Mouse (Mus musculus): ENCODE results near the gene Grb10. TPM values are rescaled to one million over a fixed set of nuclear protein-coding genes. Genes with fewer than 3 reads are reported as not detected.

The Grb10 gene
- polyA plus RNA-seq, 1 experiment: 20.5 TPM

DNA sequence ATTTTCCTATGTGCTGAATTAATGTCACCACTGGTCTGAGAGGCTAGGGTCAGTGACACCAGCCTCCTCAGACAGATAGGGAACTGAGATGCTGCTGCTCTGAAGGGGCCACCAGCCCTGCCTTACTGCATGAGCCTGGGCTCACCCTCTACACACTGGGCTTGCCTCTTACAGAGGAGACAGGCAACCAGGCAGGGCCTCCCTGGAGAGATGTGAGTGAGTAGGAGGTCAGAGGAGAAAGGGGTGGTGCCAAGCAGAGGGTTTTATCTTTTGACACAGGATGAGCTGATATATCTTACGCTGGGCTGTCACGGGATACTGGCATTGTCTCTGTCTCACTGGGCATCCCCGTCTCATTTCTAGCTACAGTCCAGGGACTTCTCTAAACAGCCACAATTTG lies 74.9 kb downstream of the Grb10 start:
- H3K4me3 ChIP-seq (ENCODE audit: insufficient read depth, low read depth, low read length): no peak overlapping the region
- H3K27ac ChIP-seq (ENCODE audit: insufficient read depth, low read depth, low read length): no peak overlapping the region
- no peak for DNase-seq
- WGBS: 83% methylated on average over 3 of the region's 3 CpGs
- H3K27me3 ChIP-seq (replicated peaks; ENCODE audit: control insufficient read depth, insufficient read depth, low read length): no peaks in the 10 kb centered on the region
- no peaks in the 10 kb centered on the region for H3K36me3 ChIP-seq (ENCODE audit: control insufficient read depth, insufficient read depth, low read length)
- no peak for TF ChIP-seq CTCF (conservative IDR thresholded peaks at IDR 0.05; ENCODE audit: insufficient read depth, insufficient read length, low read depth, low read length)
- no peak for TF ChIP-seq POLR2A (IDR thresholded peaks at IDR 0.05; ENCODE audit: low read depth, low read length)
- H3K4me1 ChIP-seq (ENCODE audit: control insufficient read depth, insufficient read depth, low read length): peaks cover 13% of the 10 kb centered on the region

DNA sequence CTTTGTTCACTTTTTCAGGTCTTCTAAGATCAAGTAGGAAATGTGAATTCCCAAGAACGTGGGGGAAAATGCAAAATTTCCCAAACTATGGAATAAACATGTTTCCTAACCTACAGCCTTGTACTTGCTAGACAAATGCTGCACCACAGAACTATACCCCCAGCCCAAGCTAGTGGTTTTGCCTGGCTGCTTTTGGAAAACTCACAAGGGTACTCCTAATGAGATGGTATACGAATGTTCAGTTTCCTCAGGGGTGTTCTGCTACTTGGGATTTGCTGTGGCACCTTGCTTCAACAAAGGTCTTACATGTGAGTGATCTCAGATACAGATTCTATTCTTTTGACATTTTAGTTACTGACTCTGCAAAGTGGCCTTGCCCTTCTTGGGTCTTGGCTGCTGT lies 75.4 kb downstream of the Grb10 start:
- DNase-seq: no peak
- no peaks in the 10 kb centered on the region for H3K27me3 ChIP-seq (replicated peaks; ENCODE audit: control insufficient read depth, insufficient read depth, low read length)
- H3K27ac ChIP-seq (ENCODE audit: insufficient read depth, low read depth, low read length): no peak overlapping the region
- H3K4me3 ChIP-seq (ENCODE audit: insufficient read depth, low read depth, low read length): no peak overlapping the region
- H3K36me3 ChIP-seq (ENCODE audit: control insufficient read depth, insufficient read depth, low read length): no peaks in the 10 kb centered on the region
- WGBS: 95% methylated on average over 2 of the region's 2 CpGs
- no peak for TF ChIP-seq POLR2A (IDR thresholded peaks at IDR 0.05; ENCODE audit: low read depth, low read length)
- no peak for TF ChIP-seq CTCF (conservative IDR thresholded peaks at IDR 0.05; ENCODE audit: insufficient read depth, insufficient read length, low read depth, low read length)
- H3K4me1 ChIP-seq (ENCODE audit: control insufficient read depth, insufficient read depth, low read length): peaks cover 13% of the 10 kb centered on the region

DNA sequence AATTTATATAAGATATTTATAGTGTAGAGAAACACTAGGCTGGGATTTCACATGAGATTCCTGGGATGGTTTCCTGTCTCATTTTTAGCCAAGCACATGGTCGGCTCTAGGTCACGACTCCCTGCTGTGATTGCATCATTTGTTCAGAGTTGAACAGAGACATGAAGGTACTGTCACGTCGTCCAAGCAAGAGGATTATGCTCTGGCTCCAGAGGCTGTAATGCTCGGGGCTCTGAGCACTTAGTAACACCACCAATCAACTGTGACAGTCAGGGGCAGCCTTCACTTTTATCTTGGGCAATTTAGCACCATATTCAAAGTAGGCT lies 75.9 kb downstream of the Grb10 start:
- no peaks in the 10 kb centered on the region for H3K36me3 ChIP-seq (ENCODE audit: control insufficient read depth, insufficient read depth, low read length)
- WGBS: 37% methylated on average over 5 of the region's 5 CpGs
- peak; percentile 19 for DNase-seq
- TF ChIP-seq CTCF (conservative IDR thresholded peaks at IDR 0.05; ENCODE audit: insufficient read depth, insufficient read length, low read depth, low read length) (no peak), POLR2A (IDR thresholded peaks at IDR 0.05; ENCODE audit: low read depth, low read length) (no peak)
- no peak overlapping the region for H3K27ac ChIP-seq (ENCODE audit: insufficient read depth, low read depth, low read length)
- H3K4me3 ChIP-seq (ENCODE audit: insufficient read depth, low read depth, low read length): no peak overlapping the region
- H3K27me3 ChIP-seq (replicated peaks; ENCODE audit: control insufficient read depth, insufficient read depth, low read length): no peaks in the 10 kb centered on the region
- peaks cover 13% of the 10 kb centered on the region for H3K4me1 ChIP-seq (ENCODE audit: control insufficient read depth, insufficient read depth, low read length)

DNA sequence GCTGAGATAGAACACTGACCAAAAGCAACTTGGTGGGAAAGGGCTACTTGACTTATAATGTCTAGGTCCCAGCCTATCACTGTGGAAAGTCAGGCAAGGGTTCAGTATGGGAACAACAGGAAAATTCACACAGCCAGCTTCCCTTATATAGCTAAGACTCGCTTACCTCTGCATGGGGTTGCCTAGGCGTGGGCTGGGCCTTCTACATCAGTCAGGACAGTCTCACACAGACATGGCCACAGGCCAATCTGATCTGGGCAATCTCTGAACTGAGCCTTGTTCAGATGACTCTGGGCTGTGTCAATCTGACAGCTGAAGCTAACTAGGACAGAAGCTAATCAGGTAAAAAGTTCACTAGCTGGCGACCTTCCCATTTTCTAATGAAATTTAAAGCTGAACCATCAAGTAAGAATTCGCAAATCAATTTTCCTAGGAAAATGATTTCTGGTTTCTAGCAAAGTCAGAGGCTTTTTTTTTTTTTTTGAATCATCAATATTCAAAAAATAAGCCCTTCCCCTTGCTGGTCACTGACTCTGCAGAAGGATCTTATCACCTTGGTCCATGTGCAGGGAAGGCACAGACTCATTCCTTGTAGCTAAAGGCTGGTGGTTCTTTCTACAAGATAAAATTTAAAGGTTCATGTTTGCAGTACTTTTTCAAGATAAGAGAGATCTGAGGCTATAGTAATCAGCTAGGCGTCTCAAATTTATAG lies 76.4 kb downstream of the Grb10 start:
- H3K27ac ChIP-seq (ENCODE audit: insufficient read depth, low read depth, low read length): no peak overlapping the region

DNA sequence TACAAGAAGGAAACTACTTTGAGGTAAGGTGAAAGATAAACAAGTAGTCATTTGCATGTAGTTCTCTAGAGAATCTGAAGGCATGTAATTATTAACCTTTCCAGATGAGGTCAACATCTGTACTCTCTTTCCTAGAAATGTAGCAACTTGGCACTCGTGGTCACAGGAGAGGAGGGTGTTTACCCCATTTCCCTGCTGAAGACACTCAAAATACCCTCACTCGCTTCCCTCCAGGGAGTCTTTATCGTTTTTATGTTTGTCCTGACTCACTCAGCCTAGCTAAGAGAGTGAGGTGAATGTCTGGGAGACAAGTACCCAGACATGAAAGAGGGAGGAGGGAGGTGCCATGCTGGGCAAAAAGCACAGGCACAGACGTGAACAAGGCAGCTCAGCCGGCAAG lies 77.6 kb downstream of the Grb10 start:
- Histone ChIP-seq H3K4me1 (ENCODE audit: control insufficient read depth, insufficient read depth, low read length) (peaks cover 8% of the 10 kb centered on the region), H3K27me3 (replicated peaks; ENCODE audit: control insufficient read depth, insufficient read depth, low read length) (no peaks in the 10 kb centered on the region), H3K27ac (ENCODE audit: insufficient read depth, low read depth, low read length) (no peak overlapping the region), H3K4me3 (ENCODE audit: insufficient read depth, low read depth, low read length) (no peak overlapping the region), H3K36me3 (ENCODE audit: control insufficient read depth, insufficient read depth, low read length) (no peaks in the 10 kb centered on the region)
- TF ChIP-seq POLR2A (IDR thresholded peaks at IDR 0.05; ENCODE audit: low read depth, low read length): no peak
- TF ChIP-seq CTCF (conservative IDR thresholded peaks at IDR 0.05; ENCODE audit: insufficient read depth, insufficient read length, low read depth, low read length): no peak
- WGBS: 34% methylated on average over 5 of the region's 5 CpGs
- peak; percentile 83 for DNase-seq

More for the DNA sequence above, 76.4 kb downstream of the Grb10 start:
- TF ChIP-seq CTCF (conservative IDR thresholded peaks at IDR 0.05; ENCODE audit: insufficient read depth, insufficient read length, low read depth, low read length): no peak
- TF ChIP-seq POLR2A (IDR thresholded peaks at IDR 0.05; ENCODE audit: low read depth, low read length): no peak
- peak; percentile 74 for DNase-seq
- H3K27me3 ChIP-seq (replicated peaks; ENCODE audit: control insufficient read depth, insufficient read depth, low read length): no peaks in the 10 kb centered on the region
- H3K4me3 ChIP-seq (ENCODE audit: insufficient read depth, low read depth, low read length): no peak overlapping the region
- H3K36me3 ChIP-seq (ENCODE audit: control insufficient read depth, insufficient read depth, low read length): no peaks in the 10 kb centered on the region
- H3K4me1 ChIP-seq (ENCODE audit: control insufficient read depth, insufficient read depth, low read length): peaks cover 13% of the 10 kb centered on the region
- WGBS: 68% methylated on average over 5 of the region's 5 CpGs

DNA sequence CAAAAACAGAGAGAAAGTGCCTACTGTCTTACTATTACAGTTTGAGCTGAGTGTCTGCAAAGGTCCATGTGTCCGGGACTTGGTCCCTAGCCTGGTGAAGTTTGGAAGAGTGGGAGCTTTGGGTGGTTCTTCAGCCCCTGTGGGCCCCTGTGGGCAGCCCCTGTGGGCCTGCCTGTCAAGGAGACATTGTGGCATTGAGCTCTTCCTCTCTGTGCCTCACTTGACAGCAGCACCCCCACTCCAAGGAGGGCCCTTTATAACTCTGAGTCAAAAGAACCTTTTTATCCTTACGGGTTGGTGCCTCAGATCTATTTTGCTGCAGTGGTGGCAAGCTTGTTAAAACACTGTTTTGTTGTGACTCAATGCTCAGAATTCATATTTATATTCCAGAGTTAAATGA lies 78.3 kb downstream of the Grb10 start:
- TF ChIP-seq POLR2A (IDR thresholded peaks at IDR 0.05; ENCODE audit: low read depth, low read length) (no peak), CTCF (conservative IDR thresholded peaks at IDR 0.05; ENCODE audit: insufficient read depth, insufficient read length, low read depth, low read length) (no peak)
- WGBS: 91% methylated on average over 2 of the region's 2 CpGs
- H3K27me3 ChIP-seq (replicated peaks; ENCODE audit: control insufficient read depth, insufficient read depth, low read length): no peaks in the 10 kb centered on the region
- no peak for DNase-seq
- H3K36me3 ChIP-seq (ENCODE audit: control insufficient read depth, insufficient read depth, low read length): no peaks in the 10 kb centered on the region
- H3K27ac ChIP-seq (ENCODE audit: insufficient read depth, low read depth, low read length): no peak overlapping the region
- no peak overlapping the region for H3K4me3 ChIP-seq (ENCODE audit: insufficient read depth, low read depth, low read length)
- peaks cover 3% of the 10 kb centered on the region for H3K4me1 ChIP-seq (ENCODE audit: control insufficient read depth, insufficient read depth, low read length)

DNA sequence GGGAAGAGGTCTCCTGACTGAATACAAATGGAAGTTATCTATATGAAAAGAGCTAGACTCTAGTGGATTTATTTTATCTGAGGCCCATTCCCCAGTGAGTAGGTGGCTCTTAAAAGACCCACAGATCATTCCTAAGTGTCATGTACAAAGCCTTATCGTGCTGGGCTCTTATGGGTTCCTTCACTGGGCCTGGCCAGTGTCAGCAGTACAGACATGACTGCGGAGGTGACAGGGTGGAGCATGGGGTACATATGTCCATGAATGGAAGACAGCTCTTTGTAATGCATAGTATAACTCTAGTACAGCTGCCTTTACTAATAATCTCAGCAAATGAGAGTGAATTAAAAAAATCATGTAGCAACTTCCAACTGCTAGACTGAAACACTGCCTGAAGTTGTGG lies 80.0 kb downstream of the Grb10 start:
- no peak for DNase-seq
- no peak overlapping the region for H3K4me3 ChIP-seq (ENCODE audit: insufficient read depth, low read depth, low read length)
- H3K36me3 ChIP-seq (ENCODE audit: control insufficient read depth, insufficient read depth, low read length): no peaks in the 10 kb centered on the region
- no peak for TF ChIP-seq POLR2A (IDR thresholded peaks at IDR 0.05; ENCODE audit: low read depth, low read length)
- TF ChIP-seq CTCF (conservative IDR thresholded peaks at IDR 0.05; ENCODE audit: insufficient read depth, insufficient read length, low read depth, low read length): no peak
- H3K27ac ChIP-seq (ENCODE audit: insufficient read depth, low read depth, low read length): no peak overlapping the region
- H3K4me1 ChIP-seq (ENCODE audit: control insufficient read depth, insufficient read depth, low read length): peaks cover 3% of the 10 kb centered on the region; the same call in 1 of the 2 replicates
- WGBS: 77% methylated on average over 2 of the region's 2 CpGs
- no peaks in the 10 kb centered on the region for H3K27me3 ChIP-seq (replicated peaks; ENCODE audit: control insufficient read depth, insufficient read depth, low read length)

Data from kidney, adult 2 months (tissue).